Mouse (Mus musculus) gastrocnemius, postnatal 4 days (tissue): ENCODE data around the gene Stard13. TPM values are rescaled to one million over a fixed set of nuclear protein-coding genes. Genes with fewer than 3 reads are reported as not detected.

Experiments
- DNase-seq, 2 experiments: peaks; one replicate each; pipeline ENCODE4 v3.0.0; 2021 to 2022; ENCODE audit warnings: low spot score in 2 of 2, mixed read lengths in 2 of 2
- total RNA-seq, 2 experiments: library from RNA; stranded (reverse); gene quantifications; 2 replicates each; pipeline ENCODE4 v1.2.3; 2021

The Stard13 gene
- total RNA-seq, 2 experiments from 2014 or later = 37.6 to 43.0 TPM

DNA sequence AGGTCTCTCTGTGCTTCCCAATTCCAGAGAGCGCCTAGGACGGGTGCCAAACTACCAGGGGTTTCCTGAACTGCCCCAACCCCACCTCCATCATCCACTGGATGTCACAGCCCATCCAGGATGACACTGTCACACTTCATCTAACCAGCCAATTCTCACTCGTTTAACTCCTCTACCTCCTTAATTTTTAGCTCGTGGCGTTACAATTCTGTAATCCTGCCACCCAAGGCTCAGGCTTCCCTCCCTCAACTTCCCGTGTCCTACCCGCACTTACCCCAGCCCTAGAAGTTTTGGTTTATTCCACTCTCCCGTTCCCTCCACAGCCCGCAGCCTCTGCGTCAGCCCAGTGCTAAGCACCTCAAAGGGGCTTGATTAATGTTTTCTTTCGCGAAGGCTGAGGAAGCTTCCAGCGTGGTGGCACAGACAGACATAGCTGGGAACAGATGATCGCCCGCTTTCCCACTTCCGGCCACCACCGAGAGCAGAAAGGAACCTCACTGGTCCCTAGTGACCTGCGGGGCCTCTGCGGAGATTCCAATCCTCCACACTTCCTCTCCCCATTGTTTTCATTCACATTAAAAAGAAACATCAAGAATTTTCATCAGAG lies 125.2 kb downstream of the Stard13 start:
- DNase-seq = no peak

DNA sequence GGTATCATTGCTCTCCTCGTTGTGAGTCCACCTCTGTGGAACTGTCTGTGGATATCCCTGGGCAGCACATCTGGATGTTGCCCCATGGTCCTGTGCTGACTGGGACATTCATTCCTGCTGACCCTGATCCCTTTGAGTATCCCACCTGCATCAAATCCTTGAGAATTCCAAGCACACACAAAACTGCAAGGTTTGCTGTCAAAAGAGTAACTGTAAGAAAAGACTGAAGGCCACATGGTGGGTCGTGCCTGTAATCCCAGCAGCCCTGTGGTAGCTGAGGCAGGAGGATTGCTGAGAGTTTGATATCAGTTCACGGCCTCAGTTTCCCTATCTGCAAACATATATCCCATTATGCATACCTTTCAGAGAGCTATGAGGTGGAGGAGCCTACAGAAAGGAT lies 126.8 kb downstream of the Stard13 start:
- DNase-seq = no peak

DNA sequence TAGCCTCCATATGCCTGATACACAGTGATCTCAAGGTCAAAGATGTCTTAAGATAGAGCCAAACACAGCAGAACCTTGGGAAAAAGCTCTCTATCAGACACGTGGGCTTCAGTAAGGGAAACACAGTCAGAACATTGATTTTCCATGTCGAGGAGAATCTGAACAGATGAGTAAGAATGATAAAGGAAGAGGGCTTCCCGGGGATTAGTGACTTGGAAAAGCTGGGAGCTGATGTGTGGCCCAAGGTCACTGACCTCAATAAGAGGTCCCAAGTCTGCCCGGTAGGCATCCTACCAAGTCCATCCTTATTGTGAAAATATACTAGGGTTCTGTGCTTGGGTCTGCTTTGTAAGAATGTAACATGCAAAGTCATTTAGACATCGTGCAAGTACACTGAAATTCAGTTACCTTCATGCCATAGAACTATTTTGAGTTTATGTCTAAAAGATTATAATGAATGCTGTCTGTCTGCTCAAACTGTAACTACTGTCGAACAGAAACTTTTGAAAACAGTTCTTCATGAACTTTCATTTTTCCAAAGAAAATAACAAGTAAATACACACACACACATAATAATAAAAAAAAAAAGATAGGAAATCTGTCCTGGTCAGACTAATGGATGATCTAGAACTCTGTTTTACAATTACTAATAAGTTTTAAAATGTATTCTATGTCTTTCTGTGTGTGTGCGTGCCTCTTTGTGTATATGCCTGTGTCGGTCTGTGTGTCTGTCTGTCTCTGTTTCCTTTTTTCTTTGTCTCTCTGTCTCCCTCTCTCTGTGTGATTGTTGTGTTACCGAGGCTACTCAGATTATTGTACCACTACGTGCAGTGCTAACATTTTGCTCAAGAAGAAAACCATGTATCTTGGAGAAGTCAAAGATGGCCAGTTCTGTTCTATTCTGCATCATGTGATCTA lies 128.3 kb downstream of the Stard13 start:
- DNase-seq = no peak

DNA sequence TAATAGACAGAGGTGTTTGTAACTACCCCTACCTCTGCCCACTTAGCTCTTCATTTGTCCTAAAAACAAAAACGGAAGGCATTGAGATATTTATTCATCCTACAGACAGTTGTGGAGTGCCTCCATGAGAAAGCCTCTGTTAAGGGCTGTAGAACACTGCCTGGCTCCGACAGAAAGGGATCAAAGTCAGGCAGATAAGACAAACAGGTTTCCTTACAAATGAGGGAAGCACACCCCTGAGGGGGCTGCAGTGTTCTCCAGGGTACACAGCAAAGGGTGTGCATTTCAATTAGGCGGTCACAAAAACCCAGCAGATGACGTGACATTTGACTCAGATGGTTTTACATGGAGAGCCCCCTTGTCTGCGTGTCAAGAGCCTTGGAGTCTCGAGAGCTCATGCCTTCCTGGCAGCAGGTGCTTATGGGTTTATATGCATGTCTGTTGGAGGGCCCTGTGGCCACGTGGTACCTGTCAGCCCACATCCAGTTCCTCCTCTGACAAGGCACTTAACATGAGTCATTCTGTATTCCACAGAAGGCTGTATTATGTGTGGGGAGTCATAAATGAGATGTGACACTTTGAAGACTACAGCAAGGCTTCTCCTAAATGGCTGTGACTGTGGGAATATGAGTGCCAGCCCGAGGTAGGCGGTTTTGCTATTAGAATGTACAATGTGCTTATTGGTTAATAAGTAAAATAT lies 129.1 kb downstream of the Stard13 start:
- DNase-seq = no peak

DNA sequence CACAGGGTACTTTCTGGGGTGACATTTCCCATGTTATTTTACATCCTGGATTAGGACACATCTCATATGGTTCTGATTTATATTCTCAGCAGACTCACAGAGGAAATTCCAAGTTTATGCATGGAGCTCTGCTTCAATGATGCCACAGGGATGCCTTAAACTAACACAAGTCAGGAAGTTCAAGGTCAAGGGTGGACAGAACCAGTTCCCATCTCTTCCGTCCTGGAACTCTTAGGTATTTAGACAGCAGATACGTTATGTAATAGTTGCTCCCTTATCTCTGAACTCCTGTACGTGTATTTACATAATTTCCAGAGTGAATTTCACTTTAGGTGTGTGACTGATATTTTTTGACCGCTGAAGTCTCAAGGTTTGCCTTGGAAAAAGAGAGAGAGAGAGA lies 130.4 kb downstream of the Stard13 start:
- no peak for DNase-seq

DNA sequence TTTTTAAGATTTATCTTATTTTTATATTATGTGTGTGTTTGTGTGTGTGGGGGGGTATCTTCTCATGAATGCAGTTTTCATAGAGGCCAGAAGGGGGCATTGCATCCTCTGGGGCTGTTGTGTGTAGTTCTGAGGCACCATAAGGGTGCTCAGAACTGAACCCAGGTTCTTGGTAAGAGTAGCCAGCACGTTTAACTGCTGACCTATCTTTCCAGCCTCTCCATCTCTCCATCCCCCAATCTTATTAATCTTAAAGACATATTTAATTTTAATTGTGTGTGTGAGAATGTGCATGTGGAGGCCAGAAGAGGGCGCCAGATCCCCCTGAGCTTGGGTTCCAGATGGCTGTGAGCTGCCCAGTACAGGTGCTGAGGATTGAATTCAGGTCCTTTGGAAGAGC lies 131.4 kb downstream of the Stard13 start:
- no peak for DNase-seq

DNA sequence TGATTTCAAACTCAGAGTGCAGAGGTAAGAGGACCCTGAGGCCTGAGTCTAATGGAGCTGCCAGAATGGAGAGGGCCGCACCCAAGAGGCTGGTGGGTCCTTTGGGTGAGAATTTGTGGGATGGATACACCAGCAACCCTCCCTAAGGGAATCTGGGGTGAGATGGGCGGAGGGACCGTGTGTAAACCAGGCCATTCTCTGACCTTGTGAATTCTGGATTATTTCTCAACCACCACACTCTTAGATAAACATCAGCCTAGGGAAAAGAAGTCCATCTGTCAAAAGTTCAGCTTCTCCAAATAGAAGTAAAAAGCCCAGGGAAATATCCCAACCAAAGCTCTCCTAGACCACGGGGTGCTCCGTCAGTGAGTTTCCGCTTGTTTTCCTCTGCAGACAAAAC lies 137.6 kb downstream of the Stard13 start:
- DNase-seq = no peak

DNA sequence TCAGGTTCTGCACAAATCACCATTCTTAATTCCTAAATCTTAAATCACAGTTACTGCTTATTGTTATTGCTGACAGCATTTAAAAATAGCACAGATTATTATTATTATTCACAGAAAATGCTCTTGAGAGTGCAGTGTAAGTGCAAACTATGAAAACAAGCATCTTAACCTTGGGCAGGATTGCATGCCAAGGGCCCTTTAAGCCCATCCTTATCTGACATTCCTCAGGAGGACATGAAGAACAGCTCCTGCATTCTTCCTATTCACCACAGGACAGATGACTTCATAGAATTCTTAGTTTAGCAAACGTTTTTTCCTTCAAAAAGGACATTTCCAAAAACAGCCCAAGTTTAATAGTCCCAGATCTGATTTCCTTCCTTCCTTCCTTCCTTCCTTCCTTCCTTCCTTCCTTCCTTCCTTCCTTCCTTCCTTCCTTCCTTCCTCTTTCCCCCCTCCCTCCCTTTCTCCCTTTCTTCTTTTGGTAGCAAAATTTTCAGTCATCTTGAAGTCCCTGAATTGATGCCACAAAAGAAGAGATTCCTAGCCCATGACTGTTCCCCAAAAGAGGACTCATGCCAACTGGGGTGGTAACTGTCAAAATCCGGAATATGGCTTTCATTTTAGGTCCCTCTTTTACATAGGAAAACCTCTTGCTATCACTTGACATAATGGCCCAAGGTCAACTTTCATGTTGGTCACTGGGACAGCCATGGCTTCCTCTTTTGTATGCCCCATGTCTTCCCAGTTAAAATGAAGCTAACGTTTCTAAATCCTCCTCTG lies 140.6 kb downstream of the Stard13 start:
- DNase-seq = no peak

DNA sequence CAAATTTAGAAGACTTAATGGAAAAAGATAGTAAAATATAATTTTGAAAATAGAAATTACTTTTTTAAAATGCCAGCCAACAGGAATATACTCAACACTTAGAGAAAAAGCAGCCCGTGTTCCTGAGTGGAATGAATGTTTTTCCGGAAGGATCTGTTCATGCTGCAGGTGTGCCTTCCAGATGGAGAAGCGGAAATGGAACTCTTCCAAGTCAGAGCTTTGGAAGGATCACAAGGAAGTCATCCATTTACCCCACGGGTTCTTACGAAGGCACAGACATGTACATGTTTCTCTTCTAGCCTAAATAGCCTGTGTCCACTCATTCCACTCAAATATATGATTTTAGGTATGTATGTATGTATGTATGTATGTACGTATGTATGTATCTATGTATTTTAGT lies 142.6 kb downstream of the Stard13 start:
- DNase-seq = no peak

DNA sequence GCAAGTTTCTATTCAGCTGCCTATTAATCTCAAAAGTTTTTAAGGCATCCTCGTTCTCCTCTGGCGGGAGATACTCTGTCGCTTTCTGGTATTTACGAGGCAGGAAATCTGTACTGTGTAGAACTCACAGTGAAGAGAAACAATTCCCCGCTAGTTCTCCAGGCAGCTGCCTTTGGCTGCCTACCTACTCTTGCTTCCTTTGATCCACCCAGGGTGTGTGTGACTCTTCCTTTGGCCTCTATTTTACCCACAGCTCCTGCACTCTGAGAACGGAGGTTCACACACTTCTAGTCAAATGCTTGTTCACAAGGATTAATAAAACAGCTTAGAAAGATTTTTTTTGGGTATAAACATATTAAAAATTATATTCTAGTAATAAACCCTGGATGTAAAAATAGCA lies 144.4 kb downstream of the Stard13 start:
- no peak for DNase-seq

DNA sequence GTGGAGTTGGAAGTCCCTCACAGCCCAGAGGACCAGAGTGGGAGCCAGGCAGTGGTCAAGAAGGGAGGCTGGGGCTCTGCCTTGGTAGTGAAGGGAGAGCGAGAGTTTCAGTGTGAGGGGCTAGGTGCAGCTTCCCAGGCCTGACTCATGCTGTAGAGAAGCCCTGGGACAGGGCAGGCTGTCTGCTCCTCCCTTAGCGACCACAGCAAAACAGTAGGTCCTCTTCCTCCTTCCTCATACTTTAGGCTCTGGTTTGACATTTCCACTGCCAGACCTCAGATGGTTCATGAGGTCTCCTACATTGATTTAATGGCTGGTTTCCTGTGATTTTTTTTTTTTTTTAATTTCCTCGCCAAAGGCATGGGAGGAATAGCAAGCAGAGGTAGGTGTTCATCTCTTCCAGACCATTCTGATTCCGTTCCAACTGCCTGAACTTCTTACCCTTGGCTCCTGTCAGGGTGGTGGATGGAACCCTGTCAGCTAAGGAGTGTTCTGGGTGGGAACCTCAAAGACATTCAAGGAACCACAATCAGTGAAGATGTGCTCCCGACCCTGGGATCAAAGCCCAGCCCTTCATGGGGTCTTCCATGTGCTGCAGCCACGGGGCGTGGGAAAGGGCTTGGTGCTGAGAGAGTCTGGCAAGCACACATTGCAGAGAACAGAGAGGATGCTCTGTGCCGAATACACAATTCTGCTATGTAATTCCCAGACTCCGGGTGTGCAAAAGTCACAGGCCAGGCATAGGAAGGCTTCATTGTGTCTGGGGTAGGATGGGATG lies 147.0 kb downstream of the Stard13 start:
- no peak for DNase-seq

DNA sequence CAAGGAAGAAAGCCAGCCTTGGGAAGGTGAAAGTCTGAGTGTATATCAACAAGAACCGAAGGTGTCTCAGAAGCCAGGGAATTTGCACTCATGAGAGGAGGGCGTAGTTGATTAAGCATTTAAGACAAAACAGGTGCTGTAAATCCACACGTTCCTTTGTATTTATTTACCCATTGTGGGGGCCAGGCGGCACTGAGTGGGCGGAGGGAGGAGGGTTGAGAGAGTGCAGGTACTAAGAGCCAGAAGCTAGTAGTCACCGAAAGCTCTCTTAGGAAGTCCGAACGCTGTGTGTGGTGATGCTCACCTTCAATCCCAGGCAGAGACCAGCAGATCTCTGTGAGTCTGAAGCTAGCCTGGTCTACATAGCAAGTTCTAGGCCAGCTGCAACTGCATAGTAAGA lies 147.9 kb downstream of the Stard13 start:
- no peak for DNase-seq

DNA sequence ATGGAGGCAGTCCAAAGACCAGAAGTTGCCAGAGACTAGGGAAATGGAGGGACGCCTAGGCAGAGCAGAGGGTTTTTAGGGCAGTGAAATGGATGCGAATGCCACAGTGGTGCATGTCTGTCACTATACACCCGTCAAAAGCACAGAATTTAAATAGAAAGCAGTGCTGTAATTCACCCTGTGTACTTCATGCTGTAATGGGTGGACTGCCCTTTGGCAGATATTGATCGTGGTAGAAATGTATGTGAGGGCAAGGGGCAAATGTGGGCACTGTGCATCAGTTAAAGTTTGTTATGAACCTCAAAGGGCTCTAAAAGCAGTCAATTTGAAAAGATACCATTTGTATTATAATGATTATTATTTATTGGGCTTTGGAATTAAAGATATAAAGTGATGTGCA lies 153.4 kb downstream of the Stard13 start:
- DNase-seq = no peak

DNA sequence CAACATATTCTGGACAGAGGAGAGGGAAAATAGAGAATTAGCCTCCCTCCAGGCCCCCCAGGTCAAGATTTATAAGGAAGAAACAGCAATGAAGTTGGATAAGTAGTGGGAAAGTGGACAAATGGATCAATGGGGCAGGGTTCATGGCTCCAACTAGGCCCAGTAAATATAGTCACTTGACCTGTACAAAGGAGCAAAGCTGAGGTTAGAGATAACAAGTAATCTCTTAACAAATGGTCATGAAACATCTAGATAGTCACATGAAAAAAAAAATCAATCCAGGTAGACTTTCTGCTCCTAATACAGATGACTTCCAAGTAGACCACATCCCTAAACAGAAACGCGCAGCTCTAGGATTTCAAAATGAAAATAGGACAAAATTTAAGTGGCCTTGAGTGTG lies 155.7 kb downstream of the Stard13 start:
- DNase-seq = no peak

DNA sequence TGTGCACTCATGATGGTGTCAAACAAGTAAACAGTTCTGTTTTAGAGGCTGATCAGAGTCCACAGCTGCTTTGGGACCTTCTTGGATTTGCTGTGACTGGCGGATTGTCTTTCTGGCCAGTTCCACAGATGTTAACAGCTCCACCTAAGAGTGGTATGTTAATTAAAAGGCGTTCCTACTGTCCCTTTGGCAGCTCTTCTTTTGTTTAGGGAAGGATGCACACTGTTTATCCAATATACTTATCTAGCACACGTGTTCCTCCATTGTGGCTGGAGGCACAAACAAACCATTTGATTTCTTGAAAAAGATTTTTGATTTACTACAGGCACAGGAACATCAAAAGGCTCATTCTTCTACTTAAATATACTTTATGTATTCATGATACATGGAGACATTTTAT lies 156.7 kb downstream of the Stard13 start:
- DNase-seq = no peak

DNA sequence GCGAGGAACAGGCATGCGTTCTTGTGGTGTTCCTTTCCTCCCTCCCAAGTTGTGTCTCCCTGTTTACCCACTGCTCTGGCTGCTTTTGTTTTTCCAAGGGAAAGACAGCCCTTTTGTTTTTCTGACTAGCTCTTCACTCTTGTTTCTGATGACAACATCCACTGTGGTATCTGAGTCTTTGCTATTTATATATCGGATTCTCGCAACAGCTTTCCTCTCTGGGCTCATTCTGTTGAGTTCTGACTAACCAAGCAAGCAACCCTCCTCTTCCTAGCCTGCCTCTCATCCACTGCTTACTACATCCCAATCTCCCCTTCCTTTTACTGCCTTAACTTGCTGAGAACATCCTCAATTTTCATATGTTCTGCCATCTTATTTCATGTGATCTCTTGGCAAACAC lies 159.4 kb downstream of the Stard13 start:
- no peak for DNase-seq

DNA sequence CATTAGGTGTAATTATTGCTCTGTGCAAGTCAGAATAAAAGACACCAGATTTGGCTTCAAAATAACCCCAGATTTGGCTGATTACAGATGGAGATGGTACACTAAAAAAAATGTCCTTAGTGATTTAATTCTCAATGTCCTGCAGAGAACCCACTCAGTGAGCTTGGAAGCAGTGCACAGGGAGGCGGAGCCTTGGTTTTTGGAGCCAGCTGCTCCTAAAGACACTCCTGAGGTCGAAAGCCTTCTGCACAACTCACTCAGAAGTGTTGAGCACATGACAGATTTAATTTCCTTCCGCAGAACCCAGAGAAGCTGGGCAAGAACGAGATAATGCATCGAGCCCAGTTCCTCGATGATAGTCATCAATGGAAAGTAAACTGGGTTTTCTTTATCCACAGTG lies 162.2 kb downstream of the Stard13 start:
- DNase-seq = no peak

DNA sequence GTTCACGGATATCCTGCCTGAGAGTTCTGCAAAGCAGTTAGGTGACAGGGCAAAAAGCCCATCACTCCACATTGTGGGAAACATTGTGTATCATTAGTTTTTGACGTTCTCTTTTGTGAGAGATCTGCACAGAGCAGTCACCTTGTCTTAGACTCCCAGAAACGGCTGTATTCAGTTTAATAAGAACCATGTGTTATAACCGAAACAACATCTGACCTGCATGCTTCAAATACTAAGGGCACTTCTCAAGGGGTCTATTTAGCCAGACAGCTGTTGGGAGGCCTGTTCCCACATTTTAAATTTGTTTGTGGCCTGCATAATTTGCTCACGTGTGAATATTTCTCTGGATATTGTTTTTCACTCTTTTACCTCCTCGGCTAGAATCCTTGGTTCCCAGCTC lies 162.7 kb downstream of the Stard13 start:
- DNase-seq = no peak

DNA sequence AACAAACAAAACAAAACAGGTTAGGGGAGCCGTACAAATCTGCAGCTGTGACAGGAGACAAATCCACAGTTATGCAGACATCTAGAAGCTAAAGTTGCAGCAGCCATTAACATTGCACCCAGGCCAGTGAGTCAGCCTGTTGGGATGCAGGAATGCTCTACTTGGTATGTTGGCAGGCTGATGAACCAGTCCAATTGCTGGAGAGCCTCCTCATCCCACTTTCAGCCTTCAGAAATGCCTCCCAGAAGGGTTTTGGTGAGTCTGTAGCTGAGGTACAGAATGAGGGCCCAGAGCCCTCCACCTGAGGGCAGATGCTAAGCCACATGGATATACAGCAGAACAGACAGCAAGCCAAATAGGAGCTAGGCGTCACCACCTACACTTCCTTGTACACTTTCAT lies 164.1 kb downstream of the Stard13 start:
- no peak for DNase-seq

DNA sequence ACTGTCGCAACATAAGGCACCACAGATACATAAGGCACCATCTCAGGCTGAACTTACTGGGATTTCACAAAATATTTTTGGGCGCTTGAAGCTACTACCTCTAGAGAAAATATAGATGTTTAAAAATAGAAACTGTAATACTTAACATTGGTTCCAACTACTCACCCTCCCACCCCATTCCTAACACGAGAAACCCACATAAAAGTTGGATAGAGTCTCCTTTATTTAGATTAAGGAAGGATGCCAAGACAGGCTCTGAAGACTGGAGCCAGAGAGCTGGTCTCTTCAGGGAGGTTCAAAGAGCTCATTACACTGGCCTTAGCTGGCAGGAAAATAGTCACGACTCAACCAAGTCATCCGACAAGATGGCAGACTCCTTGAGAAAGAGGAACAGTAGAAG lies 167.6 kb downstream of the Stard13 start:
- DNase-seq = no peak

DNA sequence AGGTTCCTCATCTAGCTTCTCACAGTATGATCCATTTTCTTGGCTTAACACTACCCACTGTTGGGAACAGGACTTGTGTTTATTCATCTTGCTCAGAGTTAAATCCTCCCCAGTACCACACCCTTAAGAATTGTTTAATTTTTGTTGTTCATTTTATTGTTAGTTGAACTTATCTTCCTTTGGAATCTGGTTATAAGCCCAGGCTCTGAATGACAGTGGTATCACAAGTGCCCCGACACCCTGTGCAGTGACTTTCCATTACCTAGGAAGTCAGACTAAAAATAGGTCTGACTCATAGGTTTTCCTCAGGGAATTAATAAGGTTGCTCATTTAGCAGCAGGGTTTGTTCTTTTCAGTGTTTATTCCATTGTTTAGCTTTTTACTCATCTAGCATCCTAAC lies 168.4 kb downstream of the Stard13 start:
- no peak for DNase-seq
